Mouse (Mus musculus) left cerebral cortex, adult 18-20 months (tissue): ENCODE measurements around the gene Slc35a3. TPM values are rescaled to one million over a fixed set of nuclear protein-coding genes. Genes with fewer than 3 reads are reported as not detected.

Experiments
- DNase-seq, 2 experiments: peaks; one replicate each; pipeline ENCODE4 v3.0.0; 2021 to 2022; ENCODE audit warnings: low spot score in 2 of 2, mixed read lengths in 1 of 2
- total RNA-seq, 2 experiments: library from RNA; stranded (reverse); gene quantifications; 2 replicates each; pipeline ENCODE4 v1.2.3; 2021

The Slc35a3 gene
- total RNA-seq, 2 experiments from 2014 or later = 15.4 to 16.2 TPM

GRCm38 (mm10) chr3:116642373-116642772 lies 70.3 kb downstream of the Slc35a3 start:
- DNase-seq = no peak

- DNase-seq = no peak
Measured at GRCm38 (mm10) chr3:116641811-116642371, 70.7 kb downstream of the Slc35a3 start.

GRCm38 (mm10) chr3:116640024-116640423 lies 72.6 kb downstream of the Slc35a3 start:
- no peak for DNase-seq

GRCm38 (mm10) chr3:116638572-116638971 lies 74.1 kb downstream of the Slc35a3 start:
- DNase-seq = no peak

GRCm38 (mm10) chr3:116637693-116638476 lies 74.7 kb downstream of the Slc35a3 start:
- DNase-seq = no peak

GRCm38 (mm10) chr3:116635799-116636198 lies 76.8 kb downstream of the Slc35a3 start:
- DNase-seq = no peak

- DNase-seq = no peak
Measured at GRCm38 (mm10) chr3:116634853-116635252, 77.8 kb downstream of the Slc35a3 start.

GRCm38 (mm10) chr3:116634091-116634490 lies 78.5 kb downstream of the Slc35a3 start:
- no peak for DNase-seq

GRCm38 (mm10) chr3:116632971-116633370 lies 79.7 kb downstream of the Slc35a3 start:
- no peak for DNase-seq

GRCm38 (mm10) chr3:116631459-116631858 lies 81.2 kb downstream of the Slc35a3 start:
- DNase-seq = no peak

- no peak for DNase-seq
Measured at GRCm38 (mm10) chr3:116622641-116623040, 90.0 kb downstream of the Slc35a3 start.

GRCm38 (mm10) chr3:116620636-116621370 lies 91.8 kb downstream of the Slc35a3 start:
- no peak for DNase-seq

Other genes with a start within 250 kb of the Slc35a3 start
- 10 to 100 TPM; 57.0 to 61.5 TPM for gene Rtca, start 204.6 kb downstream of the Slc35a3 start, total RNA-seq
- gene Dbt, start 199.8 kb downstream of the Slc35a3 start, total RNA-seq = 10 to 100 TPM; 14.1 to 15.1 TPM
- not detected for gene Lrrc39, start 149.9 kb downstream of the Slc35a3 start, total RNA-seq
- 1 to 10 TPM; 6.4 to 9.1 TPM for gene Sass6, start 117.8 kb downstream of the Slc35a3 start, total RNA-seq
- 10 to 100 TPM; 15.3 to 15.9 TPM for gene Trmt13, start 98.2 kb downstream of the Slc35a3 start, total RNA-seq
- gene Mfsd14a, start 50.2 kb downstream of the Slc35a3 start, total RNA-seq = 10 to 100 TPM; 52.7 to 57.1 TPM
- 1 to 10 TPM; 2.1 to 3.4 TPM for gene Gm43191, start 31.6 kb downstream of the Slc35a3 start, total RNA-seq
- 10 to 100 TPM; 23.4 to 25.7 TPM for gene Agl, start 95.3 kb upstream of the Slc35a3 start, total RNA-seq
- under 1 TPM; 0.26 to 0.77 TPM for gene Frrs1, start 146.6 kb upstream of the Slc35a3 start, total RNA-seq